Mouse (Mus musculus) thymus, postnatal 36 days (tissue): ENCODE results near the gene Rasgef1a.

Source experiments
- DNase-seq, 2 experiments: peaks; one replicate each; pipeline ENCODE4 v3.0.0; 2022; ENCODE audit warnings: mixed read lengths in 2 of 2

Gene Rasgef1a

GRCm38 (mm10) chr6:118138731-118139709 is 127.8 kb downstream of the Rasgef1a start, which contains the start of gene Csgalnact2:
Csgalnact2 (minus strand) TSS chr6:118139140.
- DNase-seq, result peak; percentile 90 to 93

GRCm38 (mm10) chr6:118140961-118141360 is 129.7 kb downstream of the Rasgef1a start:
- no peak for DNase-seq
